Mouse (Mus musculus) adrenal gland, adult (tissue): ENCODE results near the gene Map7d1.

Experiments
- DNase-seq, 2 experiments: peaks; one replicate each; pipeline ENCODE4 v3.0.0; 2022 to 2023; ENCODE audit warnings: low spot score in 1 of 2; ENCODE audit not compliant: inconsistent age in 2 of 2

Map7d1 gene

GRCm38 (mm10) chr4:126204016-126204415 lies 52.1 kb downstream of the Map7d1 start:
- DNase-seq, result no peak

GRCm38 (mm10) chr4:126203336-126203895 lies 52.7 kb downstream of the Map7d1 start:
- DNase-seq, result no peak

GRCm38 (mm10) chr4:126202303-126203181 lies 53.6 kb downstream of the Map7d1 start, which contains the start of gene Thrap3:
Thrap3 (minus strand) TSS chr4:126202760.
- peak; percentile 100 for DNase-seq

- DNase-seq, result peak; percentile 55 to 87
Observed at GRCm38 (mm10) chr4:126201514-126202302, 54.4 kb downstream of the Map7d1 start.

- DNase-seq, result peak in 1 of 2 experiments; percentile 61
Observed at GRCm38 (mm10) chr4:126200656-126201055, 55.5 kb downstream of the Map7d1 start.

- DNase-seq, result peak in 1 of 2 experiments; percentile 68
Observed at GRCm38 (mm10) chr4:126200036-126200435, 56.1 kb downstream of the Map7d1 start.

- peak; percentile 40 to 76 for DNase-seq
Observed at GRCm38 (mm10) chr4:126199556-126199955, 56.6 kb downstream of the Map7d1 start.

GRCm38 (mm10) chr4:126197485-126197884 lies 58.7 kb downstream of the Map7d1 start:
- peak in 1 of 2 experiments; percentile 72 for DNase-seq

- no peak for DNase-seq
Observed at GRCm38 (mm10) chr4:126194916-126195315, 61.2 kb downstream of the Map7d1 start.

GRCm38 (mm10) chr4:126194216-126194615 lies 61.9 kb downstream of the Map7d1 start:
- no peak for DNase-seq

- peak; percentile 71 to 82 for DNase-seq
Observed at GRCm38 (mm10) chr4:126190636-126191035, 65.5 kb downstream of the Map7d1 start.

GRCm38 (mm10) chr4:126187096-126187495 lies 69.0 kb downstream of the Map7d1 start:
- DNase-seq, result peak in 1 of 2 experiments; percentile 31

GRCm38 (mm10) chr4:126183034-126183433 lies 73.1 kb downstream of the Map7d1 start:
- DNase-seq, result no peak
